Mouse (Mus musculus): ENCODE measurements around the gene Dapp1.
"Not testable (repeated sequence)": the region's sequence is repeated elsewhere in the genome, so short reads cannot be mapped to it uniquely, and the experiment has no call there.

The Dapp1 gene

GRCm38 (mm10) chr3:137991183-137991582 lies 9.8 kb upstream of the Dapp1 start:
- peak; percentile 41 for DNase-seq (ENCODE audit: low read depth, low spot score)

DNA sequence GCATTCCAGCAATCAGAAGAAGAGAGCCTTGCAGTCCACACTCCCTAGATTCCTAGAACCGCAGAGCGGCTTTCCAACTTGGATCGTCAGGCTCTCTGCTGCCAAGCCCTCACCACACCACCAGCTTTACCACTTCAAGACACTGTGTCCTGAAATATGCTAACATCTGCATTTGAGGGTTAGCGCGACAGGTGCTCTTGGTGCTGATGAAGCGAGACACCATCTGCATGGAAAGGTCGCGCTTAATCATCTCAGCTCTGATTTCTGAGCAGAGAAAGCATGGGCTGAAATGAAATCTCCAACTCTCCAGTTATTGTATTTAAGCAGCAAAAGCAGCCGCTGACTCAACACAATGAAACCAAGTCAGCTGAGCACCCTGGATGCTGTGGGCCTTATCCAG lies 8.1 kb upstream of the Dapp1 start:
- DNase-seq (ENCODE audit: low read depth, low spot score) = no peak

GRCm38 (mm10) chr3:137980435-137981381 lies 637 bp downstream of the Dapp1 start:
- no peak for DNase-seq (ENCODE audit: low read depth, low spot score)

GRCm38 (mm10) chr3:137978233-137978632 lies 3.1 kb downstream of the Dapp1 start:
- DNase-seq (ENCODE audit: low read depth, low spot score) = no peak

- no peak for DNase-seq (ENCODE audit: low read depth, low spot score)
These were observed 3.7 kb downstream of the Dapp1 start for GRCm38 (mm10) chr3:137977629-137978041.

GRCm38 (mm10) chr3:137976943-137977628 lies 4.3 kb downstream of the Dapp1 start:
- DNase-seq (ENCODE audit: low read depth, low spot score) = no peak

GRCm38 (mm10) chr3:137975856-137976423 lies 5.4 kb downstream of the Dapp1 start:
- no peak for DNase-seq (ENCODE audit: low read depth, low spot score)

DNA sequence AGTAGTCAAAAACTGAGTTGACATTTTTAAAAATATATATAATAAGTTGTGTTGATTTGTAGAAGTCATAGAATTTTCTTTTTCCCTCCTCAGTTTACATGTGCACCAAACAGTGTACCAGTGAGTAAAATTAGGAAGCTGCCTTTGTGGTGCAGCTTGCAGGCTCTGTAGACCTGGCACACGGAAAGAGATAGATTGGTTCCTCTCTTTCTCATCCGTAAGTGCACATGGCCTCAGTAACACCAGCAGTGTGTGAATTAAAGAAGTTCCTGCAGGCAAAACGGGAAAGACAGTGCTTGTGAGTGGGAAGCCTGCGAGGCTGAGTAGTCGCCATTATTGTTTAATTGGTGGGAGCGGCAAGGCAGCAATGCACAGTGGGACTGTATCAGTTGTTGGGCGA lies 5.9 kb downstream of the Dapp1 start:
- DNase-seq (ENCODE audit: low read depth, low spot score) = no peak

DNA sequence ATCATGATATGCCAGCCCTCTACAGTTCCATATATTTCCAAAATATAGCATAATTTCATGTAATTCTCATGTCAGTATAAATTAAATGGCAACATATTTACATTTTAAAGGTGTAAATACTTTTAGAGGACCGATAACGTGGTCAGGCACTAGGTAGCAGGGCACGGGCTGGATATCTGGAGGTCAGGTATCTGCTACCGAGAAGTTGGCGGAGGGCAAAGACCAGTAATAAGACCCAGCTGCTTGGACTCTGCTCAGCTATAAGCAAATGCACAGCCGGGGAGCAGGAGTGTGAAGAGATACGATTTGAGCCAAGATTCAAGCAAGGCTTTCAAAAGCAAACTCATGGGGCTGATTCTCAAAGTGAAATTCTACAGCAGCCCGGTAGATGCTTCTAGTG lies 7.0 kb downstream of the Dapp1 start:
- no peak for DNase-seq (ENCODE audit: low read depth, low spot score)

DNA sequence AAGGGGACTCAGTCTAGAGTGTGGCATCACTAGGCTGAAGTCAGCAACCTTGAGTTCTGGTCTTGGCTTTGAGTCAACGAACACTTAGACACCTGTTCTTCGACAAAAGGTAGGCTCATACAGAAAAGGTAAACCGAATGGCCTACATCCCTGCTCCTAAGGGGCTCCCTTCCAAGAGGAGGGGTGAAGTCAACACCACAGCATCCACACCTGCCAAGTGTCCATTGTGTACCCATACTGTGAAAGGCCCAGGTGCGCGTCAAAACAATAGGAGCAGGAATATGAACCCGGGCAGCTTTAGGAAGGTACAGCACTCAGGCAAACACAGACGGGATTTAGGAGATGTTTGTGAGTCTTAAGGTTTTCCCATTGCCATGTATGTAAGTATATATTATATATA lies 8.4 kb downstream of the Dapp1 start:
- DNase-seq (ENCODE audit: low read depth, low spot score) = no peak

GRCm38 (mm10) chr3:137972224-137972623 lies 9.1 kb downstream of the Dapp1 start:
- no peak for DNase-seq (ENCODE audit: low read depth, low spot score)

- DNase-seq (ENCODE audit: low read depth, low spot score) = peak; percentile 15
These were observed 11.4 kb downstream of the Dapp1 start for GRCm38 (mm10) chr3:137969951-137970350.

DNA sequence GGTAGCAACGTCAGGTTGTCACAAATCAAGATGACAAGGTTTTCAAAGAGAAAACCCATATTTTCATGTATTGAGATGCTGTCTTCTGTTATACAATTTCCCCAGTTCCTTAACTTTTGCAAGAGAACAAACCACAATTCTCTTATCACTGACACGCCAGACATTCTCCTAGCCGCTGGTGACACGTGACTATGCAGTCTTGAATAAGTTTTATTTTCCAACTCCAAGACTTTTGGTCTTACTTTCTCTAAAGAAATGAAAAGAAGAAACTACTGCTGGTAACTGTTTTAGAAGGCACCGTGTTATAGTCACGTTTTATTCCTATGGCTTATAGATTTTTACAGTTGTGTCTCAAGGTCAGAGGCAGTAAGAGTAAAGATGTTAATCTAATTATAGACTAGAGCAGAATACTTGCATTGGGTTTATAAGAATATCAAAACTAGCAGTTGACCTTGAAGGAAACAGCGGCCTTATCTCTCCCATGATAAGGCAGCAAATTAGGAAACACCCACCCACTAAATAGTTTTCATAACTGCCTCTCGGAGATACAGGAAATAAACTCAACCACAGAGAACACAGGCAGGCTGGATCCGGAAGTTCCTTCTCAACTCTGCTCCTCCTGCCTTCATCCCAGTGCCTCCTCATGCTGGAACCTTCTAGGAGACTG lies 12.4 kb downstream of the Dapp1 start:
- DNase-seq (ENCODE audit: low read depth, low spot score) = no peak

- DNase-seq (ENCODE audit: low read depth, low spot score) = no peak
These were observed 13.1 kb downstream of the Dapp1 start for GRCm38 (mm10) chr3:137968105-137968819.

GRCm38 (mm10) chr3:137964014-137964413 lies 17.3 kb downstream of the Dapp1 start:
- not testable (repeated sequence) for DNase-seq (ENCODE audit: low read depth, low spot score)

- DNase-seq (ENCODE audit: low read depth, low spot score) = no peak
These were observed 17.8 kb downstream of the Dapp1 start for GRCm38 (mm10) chr3:137963508-137963907.

- DNase-seq (ENCODE audit: low read depth, low spot score) = no peak
These were observed 19.5 kb downstream of the Dapp1 start for GRCm38 (mm10) chr3:137961736-137962385.

DNA sequence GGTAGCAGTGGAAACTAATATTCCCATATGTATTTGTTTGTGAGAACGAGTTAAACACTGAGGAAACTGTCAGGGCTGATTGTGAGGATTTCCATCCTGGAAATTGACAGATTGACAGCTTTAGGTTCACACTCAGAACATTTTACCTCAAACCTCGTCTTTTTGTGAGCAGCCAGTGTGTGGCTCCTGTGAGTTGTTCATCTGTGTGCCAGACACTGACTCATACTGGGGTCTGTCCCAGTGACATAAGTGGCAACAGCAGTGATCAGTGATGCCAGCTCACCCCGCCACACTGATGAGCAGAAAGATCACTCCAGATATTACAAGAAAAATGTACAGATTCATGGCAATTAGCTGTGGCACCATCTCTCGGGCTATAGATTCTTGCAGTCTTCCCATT lies 21.9 kb downstream of the Dapp1 start:
- no peak for DNase-seq (ENCODE audit: low read depth, low spot score)

GRCm38 (mm10) chr3:137958352-137958751 lies 23.0 kb downstream of the Dapp1 start:
- no peak for DNase-seq (ENCODE audit: low read depth, low spot score)

GRCm38 (mm10) chr3:137957864-137958263 lies 23.5 kb downstream of the Dapp1 start:
- no peak for DNase-seq (ENCODE audit: low read depth, low spot score)
